Mouse (Mus musculus) midbrain, postnatal 0 days (tissue): ENCODE measurements around the gene A830018L16Rik. TPM values are rescaled to one million over a fixed set of nuclear protein-coding genes. Genes with fewer than 3 reads are reported as not detected.

Source experiments
- ATAC-seq: fragments of 200-750 bp; cut with Nextera tagmentation; 2 replicates; pipeline ENCODE4 v1.8.0; 2017; ENCODE audit warnings: moderate number of reproducible peaks, mild to moderate bottlenecking, moderate TSS enrichment, moderate library complexity; ENCODE audit not compliant: low FRiP score
- DNase-seq: peaks from one replicate; pipeline ENCODE4 v3.0.0-alpha.2; 2015; ENCODE audit warnings: low spot score
- H3K27ac ChIP-seq: fragments of 300-500 bp; sonication (generic); 2 replicates; pipeline ENCODE4 v1.5.1; 2014; ENCODE audit warnings: low read depth, mild to moderate bottlenecking, low read length, mixed read lengths
- H3K27me3 ChIP-seq: fragments of 300-500 bp; sonication (generic); 2 replicates; pipeline ENCODE4 v1.6.1; 2014; ENCODE audit warnings: low read length, control low read depth, mixed read lengths; ENCODE audit not compliant: insufficient read depth
- H3K36me3 ChIP-seq: fragments of 300-500 bp; sonication (generic); 2 replicates; pipeline ENCODE4 v1.6.1; 2014; ENCODE audit warnings: low read length, control low read depth, mixed read lengths; ENCODE audit not compliant: insufficient read depth
- H3K4me1 ChIP-seq: fragments of 300-500 bp; sonication (generic); 2 replicates; pipeline ENCODE4 v1.6.1; 2014; ENCODE audit warnings: mild to moderate bottlenecking, control low read depth, antibody characterized with exemption, low read length, mixed read lengths; ENCODE audit not compliant: insufficient read depth
- H3K4me2 ChIP-seq: fragments of 300-500 bp; sonication (generic); 2 replicates; pipeline ENCODE4 v1.6.1; 2014; ENCODE audit warnings: low read depth, mild to moderate bottlenecking, low read length, mixed read lengths; ENCODE audit not compliant: poor library complexity, severe bottlenecking
- H3K4me3 ChIP-seq: fragments of 300-500 bp; sonication (generic); 2 replicates; pipeline ENCODE4 v1.5.1; 2014; ENCODE audit warnings: low read depth, mild to moderate bottlenecking, low read length, moderate library complexity
- H3K9ac ChIP-seq: fragments of 300-500 bp; sonication (generic); replicated peaks from 2 replicates; pipeline ENCODE4 v1.6.1; 2014; ENCODE audit warnings: mild to moderate bottlenecking, low read length, moderate library complexity, mixed read lengths; ENCODE audit not compliant: poor library complexity, severe bottlenecking
- H3K9me3 ChIP-seq: fragments of 300-500 bp; sonication (generic); 2 replicates; pipeline ENCODE4 v1.6.1; 2016; ENCODE audit warnings: low read length, control low read depth
- CTCF ChIP-seq: IDR thresholded peaks from 2 replicates; pipeline ENCODE4 v1.5.1; 2016; ENCODE audit warnings: antibody characterized with exemption, mild to moderate bottlenecking
- WGBS: fragments of 180-500 bp; shearing (Covaris S2); extraction: QIAGEN DNeasy Blood & Tissue Kit; methylation state at CpG from one replicate; pipeline ENCODE4 v1.1.7; 2014; 5-methylcytosine and 5-hydroxymethylcytosine counted together
- polyA plus RNA-seq: library from polyadenylated mRNA; unstranded; fragments of >200 nt; fragmentation: Nextera tagmentation; extraction: Ambion mirVana; gene quantifications from 2 replicates; pipeline ENCODE4 v1.2.1, GENCODE M21; 2015
- total RNA-seq: library from RNA; depleted of rRNA; stranded (reverse); fragments of >200 nt; gene quantifications from 2 replicates; pipeline ENCODE4 v1.2.3, GENCODE M21; 2014

Gene A830018L16Rik
- total and polyA plus RNA-seq, 2 experiments from 2014 or later = 14.2 to 22.6 TPM

GRCm38 (mm10) chr1:11990011-11990410 lies 576.1 kb downstream of the A830018L16Rik start:
- Histone ChIP-seq H3K36me3 (no peaks in the 10 kb centered on the region), H3K4me3 (no peak overlapping the region), H3K9ac (no peak overlapping the region), H3K27me3 (no peaks in the 10 kb centered on the region), H3K9me3 (no peaks in the 10 kb centered on the region), H3K27ac (no peak overlapping the region), H3K4me2 (no peak overlapping the region), H3K4me1 (no peaks in the 10 kb centered on the region)
- WGBS = 78% methylated on average over 3 of the region's 3 CpGs
- TF ChIP-seq CTCF = no peak
- ATAC-seq (no peak), DNase-seq (no peak)

- Histone ChIP-seq H3K9me3 (no peaks in the 10 kb centered on the region), H3K4me2 (no peak overlapping the region), H3K9ac (no peak overlapping the region), H3K27me3 (no peaks in the 10 kb centered on the region), H3K4me1 (no peaks in the 10 kb centered on the region), H3K4me3 (no peak overlapping the region), H3K27ac (no peak overlapping the region), H3K36me3 (no peaks in the 10 kb centered on the region)
- 90% methylated on average over 2 of the region's 2 CpGs for WGBS
- ATAC-seq (no peak), DNase-seq (no peak)
- no peak for TF ChIP-seq CTCF
These were observed 582.5 kb downstream of the A830018L16Rik start for GRCm38 (mm10) chr1:11996297-11996878.

GRCm38 (mm10) chr1:11997574-11997973 lies 583.7 kb downstream of the A830018L16Rik start:
- 82% methylated on average over 2 of the region's 2 CpGs for WGBS
- ATAC-seq (no peak), DNase-seq (no peak)

GRCm38 (mm10) chr1:12000557-12000956 lies 586.7 kb downstream of the A830018L16Rik start:
- H3K27me3 ChIP-seq = no peaks in the 10 kb centered on the region
- no peak overlapping the region for H3K9ac ChIP-seq
- 0 out of 2 replicates have a peak, but pooled peaks have one; percentile 31 for ATAC-seq
- no peak for TF ChIP-seq CTCF
- H3K9me3 ChIP-seq = no peaks in the 10 kb centered on the region
- no peaks in the 10 kb centered on the region for H3K36me3 ChIP-seq
- no peaks in the 10 kb centered on the region for H3K4me1 ChIP-seq
- H3K4me2 ChIP-seq = no peak overlapping the region
- 41% methylated on average over 4 of the region's 4 CpGs for WGBS
- H3K4me3 ChIP-seq = no peak overlapping the region
- peak; percentile 70 for DNase-seq
- no peak overlapping the region for H3K27ac ChIP-seq

More at GRCm38 (mm10) chr1:11997574-11997973, 583.7 kb downstream of the A830018L16Rik start:
- Histone ChIP-seq H3K9me3 (no peaks in the 10 kb centered on the region), H3K4me2 (no peak overlapping the region), H3K27me3 (no peaks in the 10 kb centered on the region), H3K9ac (no peak overlapping the region), H3K4me1 (no peaks in the 10 kb centered on the region), H3K36me3 (no peaks in the 10 kb centered on the region), H3K4me3 (no peak overlapping the region), H3K27ac (no peak overlapping the region)
- no peak for TF ChIP-seq CTCF

- ATAC-seq (no peak), DNase-seq (no peak)
- Histone ChIP-seq H3K9ac (no peak overlapping the region), H3K27me3 (no peaks in the 10 kb centered on the region), H3K36me3 (no peaks in the 10 kb centered on the region), H3K4me2 (no peak overlapping the region), H3K27ac (no peak overlapping the region), H3K9me3 (no peaks in the 10 kb centered on the region), H3K4me1 (no peaks in the 10 kb centered on the region), H3K4me3 (no peak overlapping the region)
- 52% methylated on average over 2 of the region's 2 CpGs for WGBS
- no peak for TF ChIP-seq CTCF
These were observed 595.1 kb downstream of the A830018L16Rik start for GRCm38 (mm10) chr1:12008789-12009550.

GRCm38 (mm10) chr1:12009551-12009846 lies 595.6 kb downstream of the A830018L16Rik start:
- ATAC-seq = no peak
- Histone ChIP-seq H3K9me3 (no peaks in the 10 kb centered on the region), H3K4me3 (no peak overlapping the region), H3K36me3 (no peaks in the 10 kb centered on the region), H3K27ac (no peak overlapping the region), H3K4me2 (no peak overlapping the region), H3K27me3 (no peaks in the 10 kb centered on the region), H3K4me1 (no peaks in the 10 kb centered on the region), H3K9ac (no peak overlapping the region)
- no peak for DNase-seq
- TF ChIP-seq CTCF = no peak
